Mouse (Mus musculus) limb, embryonic 12.5 days (tissue): Measurements from ENCODE around the gene Ech1. TPM values are rescaled to one million over a fixed set of nuclear protein-coding genes. Genes with fewer than 3 reads are reported as not detected.

Experiments used
- ATAC-seq: fragments of 200-750 bp; cut with Nextera tagmentation; 2 replicates; pipeline ENCODE4 v1.8.0; 2017; ENCODE audit warnings: low read depth, moderate TSS enrichment; ENCODE audit not compliant: insufficient number of reproducible peaks, insufficient read depth, low FRiP score, low TSS enrichment
- H3K27ac ChIP-seq: fragments of 300-500 bp; sonication (generic); 2 replicates; pipeline ENCODE4 v1.5.1; 2016; ENCODE audit warnings: mild to moderate bottlenecking, moderate library complexity
- H3K27me3 ChIP-seq: fragments of 300-500 bp; sonication (generic); 2 replicates; pipeline ENCODE4 v1.6.1; 2016; ENCODE audit warnings: mild to moderate bottlenecking, moderate library complexity
- H3K36me3 ChIP-seq: fragments of 300-500 bp; sonication (generic); 2 replicates; pipeline ENCODE4 v1.6.1; 2016; ENCODE audit warnings: mild to moderate bottlenecking, moderate library complexity
- H3K4me1 ChIP-seq: fragments of 300-500 bp; sonication (generic); replicated peaks from 2 replicates; pipeline ENCODE4 v1.6.1; 2016
- H3K4me2 ChIP-seq: fragments of 300-500 bp; sonication (generic); 2 replicates; pipeline ENCODE4 v1.6.1; 2016; ENCODE audit warnings: mild to moderate bottlenecking, moderate library complexity
- H3K4me3 ChIP-seq: fragments of 300-500 bp; sonication (generic); replicated peaks from 2 replicates; pipeline ENCODE4 v1.5.1; 2016; ENCODE audit warnings: mild to moderate bottlenecking
- H3K9ac ChIP-seq: fragments of 300-500 bp; sonication (generic); replicated peaks from 2 replicates; pipeline ENCODE4 v1.6.1; 2016; ENCODE audit warnings: mild to moderate bottlenecking, moderate library complexity
- H3K9me3 ChIP-seq: fragments of 300-500 bp; sonication (generic); 2 replicates; pipeline ENCODE4 v1.6.1; 2016; ENCODE audit warnings: mild to moderate bottlenecking, moderate library complexity
- WGBS: fragments of 180-500 bp; shearing (Covaris S2); methylation state at CpG from one replicate; pipeline ENCODE4 v1.1.7; 2016; 5-methylcytosine and 5-hydroxymethylcytosine counted together
- polyA plus RNA-seq: library from polyadenylated mRNA; unstranded; fragments of >200 nt; fragmentation: Nextera tagmentation; extraction: Ambion mirVana; gene quantifications from 2 replicates; pipeline ENCODE4 v1.2.1, GENCODE M21; 2016

The Ech1 gene
- polyA plus RNA-seq, 1 experiment from 2014 or later = 111 TPM

GRCm38 (mm10) chr7:28806869-28807268, 18.1 kb upstream of the Ech1 start:
- ATAC-seq = no peak
- no peak overlapping the region for H3K4me3 ChIP-seq
- no peaks in the 10 kb centered on the region for H3K9me3 ChIP-seq
- H3K27ac ChIP-seq = no peak overlapping the region
- H3K36me3 ChIP-seq = peaks cover 2% of the 10 kb centered on the region
- H3K4me2 ChIP-seq = no peak overlapping the region
- 82% methylated on average over 4 of the region's 4 CpGs for WGBS
- H3K9ac ChIP-seq = no peak overlapping the region
- H3K27me3 ChIP-seq = no peaks in the 10 kb centered on the region
- H3K4me1 ChIP-seq = peaks cover 34% of the 10 kb centered on the region

DNA sequence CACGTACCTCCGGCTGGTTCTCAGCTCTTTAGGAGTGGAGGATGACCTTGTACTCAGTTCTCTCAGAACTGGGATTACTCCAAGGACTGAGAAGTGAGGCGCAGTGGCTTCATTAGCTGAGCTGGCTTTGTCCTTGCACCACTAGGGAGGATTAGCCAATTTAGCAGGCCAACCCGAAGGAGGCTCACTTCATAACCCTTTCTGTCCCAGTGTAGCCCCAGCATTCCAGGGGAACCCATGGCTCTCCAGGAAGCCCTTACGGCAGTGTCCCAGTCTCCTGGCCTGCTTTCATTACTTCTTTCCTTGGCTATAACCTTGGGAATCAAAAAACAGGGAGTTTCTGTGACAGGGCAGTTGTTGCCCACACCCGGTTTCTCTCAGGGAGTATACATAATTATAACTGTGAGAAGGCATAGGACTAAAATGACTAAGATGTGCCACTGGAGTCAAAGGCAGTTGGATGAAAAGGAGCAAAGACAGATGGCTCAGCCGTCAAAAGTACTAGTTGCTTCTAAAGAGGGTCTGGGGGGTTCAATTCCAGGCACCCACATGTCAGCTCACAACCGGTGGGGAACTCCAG, 17.3 kb upstream of the Ech1 start:
- Histone ChIP-seq H3K4me1 (peaks cover 34% of the 10 kb centered on the region), H3K27me3 (no peaks in the 10 kb centered on the region), H3K9ac (peak overlapping the region; percentile 95), H3K36me3 (peaks cover 11% of the 10 kb centered on the region), H3K27ac (peak overlapping the region; percentile 100), H3K4me3 (peak overlapping the region; percentile 83), H3K9me3 (no peaks in the 10 kb centered on the region), H3K4me2 (peak overlapping the region; percentile 91)
- WGBS = 34% methylated on average over 6 of the region's 8 CpGs
- ATAC-seq = no peak

DNA sequence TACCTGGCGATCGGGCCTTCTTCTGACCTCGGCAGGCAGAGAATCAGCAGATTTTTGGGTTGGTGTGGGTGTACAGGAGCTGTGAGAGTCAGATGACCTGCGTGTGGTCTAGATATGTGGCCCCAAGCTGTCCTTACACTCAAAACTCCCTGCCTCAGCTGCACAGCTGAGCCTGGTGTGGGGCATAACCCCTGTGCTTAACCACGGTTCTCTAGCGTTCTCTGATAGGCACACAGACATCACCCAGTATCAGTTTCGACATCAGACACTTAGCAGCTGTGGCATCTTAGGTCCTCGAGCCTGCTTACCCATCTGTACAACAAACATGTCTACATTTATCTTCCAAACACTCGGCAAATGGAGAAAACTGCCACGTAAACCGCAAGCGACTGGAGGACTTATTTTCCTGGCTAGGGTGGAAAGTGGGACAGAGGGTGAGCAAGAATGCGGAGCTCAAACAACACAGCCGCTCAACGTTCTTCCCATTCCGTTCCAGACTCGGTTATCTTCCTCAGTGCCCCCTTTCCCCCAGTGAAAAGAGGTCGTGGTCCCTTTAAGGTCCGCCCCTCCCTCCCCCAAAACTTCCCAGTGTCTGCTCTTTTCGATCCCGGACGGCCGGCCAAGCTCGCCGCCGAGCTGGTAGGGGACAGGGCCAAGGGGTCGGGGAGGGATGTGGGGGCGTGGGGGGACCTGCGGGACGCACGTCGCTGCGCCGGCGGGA, 16.6 kb upstream of the Ech1 start, which contains the start of gene Hnrnpl:
TSS of gene Hnrnpl (plus strand) at position 321 of the 721 bp plus-strand sequence.
- ATAC-seq = peak; percentile 3

DNA sequence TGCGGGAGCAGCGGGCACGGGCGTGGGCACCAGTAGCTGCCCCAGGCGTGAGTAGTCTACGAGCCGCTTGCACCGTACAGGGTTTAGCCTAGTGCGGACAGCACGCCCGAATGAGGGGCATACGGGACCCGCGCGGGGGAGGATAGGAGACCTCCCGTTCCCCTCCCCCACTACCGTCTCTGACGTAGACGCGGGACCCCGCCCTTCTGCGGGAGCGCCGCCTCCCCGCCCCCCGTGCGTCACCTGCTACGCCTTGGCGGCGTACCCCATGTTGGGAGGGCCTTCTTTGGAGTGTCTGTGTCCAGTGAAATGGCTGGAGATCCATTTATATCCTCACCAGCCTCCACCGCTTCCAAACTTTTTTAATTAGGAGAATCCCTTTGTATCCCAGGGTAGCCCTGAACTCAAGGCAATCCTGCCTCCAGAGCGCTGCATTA, 16.0 kb upstream of the Ech1 start:
- peak overlapping the region; percentile 100 for H3K27ac ChIP-seq
- under 1% methylated on average over 30 of the region's 32 CpGs for WGBS
- peak overlapping the region; percentile 91 for H3K4me2 ChIP-seq
- H3K4me3 ChIP-seq = peak overlapping the region; percentile 83
- peak overlapping the region; percentile 95 for H3K9ac ChIP-seq
- peaks cover 33% of the 10 kb centered on the region for H3K4me1 ChIP-seq
- H3K36me3 ChIP-seq = peaks cover 23% of the 10 kb centered on the region
- ATAC-seq = peak; percentile 65
- no peaks in the 10 kb centered on the region for H3K27me3 ChIP-seq
- no peaks in the 10 kb centered on the region for H3K9me3 ChIP-seq

More for the DNA sequence above, 16.6 kb upstream of the Ech1 start, which contains the start of gene Hnrnpl:
- H3K9ac ChIP-seq = peak within 1 kb of the TSS; percentile 95
- no peaks in the 10 kb centered on the region for H3K9me3 ChIP-seq
- peak within 1 kb of the TSS; percentile 100 for H3K27ac ChIP-seq
- peaks cover 34% of the 10 kb centered on the region for H3K4me1 ChIP-seq
- H3K4me3 ChIP-seq = peak within 1 kb of the TSS; percentile 83
- H3K27me3 ChIP-seq = no peaks in the 10 kb centered on the region
- H3K4me2 ChIP-seq = peak within 1 kb of the TSS; percentile 91
- 5% methylated on average over 35 of the region's 35 CpGs for WGBS
- peaks cover 17% of the 10 kb centered on the region for H3K36me3 ChIP-seq

- peak overlapping the region; percentile 95 for H3K9ac ChIP-seq
- peak overlapping the region; percentile 91 for H3K4me2 ChIP-seq
- H3K27me3 ChIP-seq = no peaks in the 10 kb centered on the region
- peaks cover 29% of the 10 kb centered on the region for H3K36me3 ChIP-seq
- WGBS = under 1% methylated on average over 35 of the region's 35 CpGs
- H3K27ac ChIP-seq = peak overlapping the region; percentile 100
- H3K4me1 ChIP-seq = peaks cover 36% of the 10 kb centered on the region
- ATAC-seq = peak; percentile 5; the same call in 1 of the 2 replicates
- H3K4me3 ChIP-seq = peak overlapping the region; percentile 83
- no peaks in the 10 kb centered on the region for H3K9me3 ChIP-seq
Observed at GRCm38 (mm10) chr7:28809401-28810089, 15.5 kb upstream of the Ech1 start.

- peak overlapping the region; percentile 100 for H3K27ac ChIP-seq
- peaks cover 43% of the 10 kb centered on the region for H3K4me1 ChIP-seq
- peaks cover 38% of the 10 kb centered on the region for H3K36me3 ChIP-seq
- ATAC-seq = peak; percentile 91
- H3K9ac ChIP-seq = peak overlapping the region; percentile 97
- H3K9me3 ChIP-seq = no peaks in the 10 kb centered on the region
- no peaks in the 10 kb centered on the region for H3K27me3 ChIP-seq
- peak overlapping the region; percentile 93 for H3K4me2 ChIP-seq
- under 1% methylated on average over 68 of the region's 70 CpGs for WGBS
- peak overlapping the region; percentile 83 for H3K4me3 ChIP-seq
Observed at GRCm38 (mm10) chr7:28810107-28811066, 14.6 kb upstream of the Ech1 start.

DNA sequence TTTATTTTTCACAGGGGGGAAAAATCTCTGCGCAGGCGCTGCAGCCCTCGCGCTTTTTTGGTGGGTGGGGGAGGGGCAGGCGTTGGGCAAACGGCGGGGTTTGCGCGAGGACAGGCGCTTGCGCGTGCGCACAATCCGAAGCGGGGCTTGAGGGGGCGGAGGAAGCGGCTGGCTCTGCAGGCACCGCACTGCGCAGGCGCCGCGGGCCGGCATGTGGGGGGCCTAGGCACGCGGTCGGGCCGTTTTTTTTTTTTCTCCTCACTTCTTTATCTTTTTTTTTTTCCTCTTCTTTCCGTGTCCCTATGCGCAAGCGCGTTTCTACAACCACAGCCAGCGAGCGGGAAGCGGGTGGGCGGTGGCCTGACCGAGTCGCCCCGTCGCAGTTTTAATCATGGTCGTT, 13.8 kb upstream of the Ech1 start:
- no peak for ATAC-seq
- WGBS = 1% methylated on average over 40 of the region's 40 CpGs
- H3K4me2 ChIP-seq = peak overlapping the region; percentile 93
- no peaks in the 10 kb centered on the region for H3K27me3 ChIP-seq
- H3K9ac ChIP-seq = peak overlapping the region; percentile 97
- H3K4me3 ChIP-seq = peak overlapping the region; percentile 83
- H3K36me3 ChIP-seq = peaks cover 46% of the 10 kb centered on the region
- peak overlapping the region; percentile 99 for H3K27ac ChIP-seq
- peaks cover 51% of the 10 kb centered on the region for H3K4me1 ChIP-seq
- H3K9me3 ChIP-seq = no peaks in the 10 kb centered on the region

DNA sequence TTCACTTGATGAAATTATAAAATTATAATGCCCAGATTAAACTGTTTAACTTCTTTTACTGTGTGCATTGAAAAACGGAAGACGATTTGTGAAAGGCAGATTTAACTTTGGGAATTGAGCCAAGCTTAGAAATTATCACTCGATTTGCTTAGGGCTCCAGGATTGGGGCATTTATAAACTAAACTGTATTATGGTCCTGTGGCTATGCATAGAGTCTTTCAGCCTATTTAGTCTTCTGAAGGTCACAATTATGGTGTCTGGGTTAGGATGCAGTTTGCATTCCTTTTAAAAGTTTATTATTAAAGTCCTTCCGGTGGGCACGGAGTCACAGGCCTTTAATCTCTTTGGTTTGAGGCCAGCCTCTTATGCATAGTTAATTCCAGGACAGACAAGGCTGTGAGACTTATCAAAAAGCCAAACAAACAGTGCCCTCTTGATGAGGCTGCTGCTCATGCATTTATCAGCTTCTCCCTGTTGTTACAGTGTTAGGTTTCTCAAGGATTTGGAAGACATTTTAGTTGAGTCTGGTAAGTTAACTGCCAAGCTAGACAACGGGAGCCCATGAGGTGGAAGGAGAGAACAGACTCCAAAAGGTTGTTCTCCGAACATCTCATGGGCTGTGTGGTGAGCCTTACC, 13.3 kb upstream of the Ech1 start:
- WGBS = 15% methylated on average over 7 of the region's 7 CpGs

DNA sequence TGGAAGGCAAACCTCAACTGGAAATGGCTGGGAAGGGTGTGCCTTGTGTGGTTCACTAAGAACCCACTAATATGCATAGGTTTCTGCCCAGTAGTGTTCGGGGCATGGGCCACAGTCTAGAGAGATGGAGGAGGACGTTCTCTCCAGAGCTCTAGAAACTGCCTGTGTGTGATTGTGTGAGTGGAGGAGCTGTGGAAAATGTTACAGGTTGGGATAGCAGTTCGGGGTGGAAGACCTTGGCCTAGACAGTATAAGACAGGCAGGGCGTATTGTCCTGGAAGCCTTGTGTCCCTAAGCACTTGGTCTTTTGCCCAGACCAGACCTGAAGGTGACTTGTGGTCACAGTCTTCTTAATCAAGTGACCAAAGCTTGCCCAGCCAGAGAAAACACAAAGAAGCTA, 12.6 kb upstream of the Ech1 start:
- H3K27me3 ChIP-seq = no peaks in the 10 kb centered on the region
- H3K4me2 ChIP-seq = peak overlapping the region; percentile 93
- H3K4me1 ChIP-seq = peaks cover 57% of the 10 kb centered on the region
- ATAC-seq = no peak
- H3K9ac ChIP-seq = peak overlapping the region; percentile 97
- WGBS = 78% methylated on average over 4 of the region's 4 CpGs
- 0 out of 2 replicates have a peak overlapping the region, but pooled peaks have one; percentile 20 for H3K27ac ChIP-seq
- H3K9me3 ChIP-seq = no peaks in the 10 kb centered on the region
- H3K36me3 ChIP-seq = peaks cover 58% of the 10 kb centered on the region
- H3K4me3 ChIP-seq = peak overlapping the region; percentile 83

More for the DNA sequence above, 13.3 kb upstream of the Ech1 start:
- no peaks in the 10 kb centered on the region for H3K27me3 ChIP-seq
- peak overlapping the region; percentile 83 for H3K4me3 ChIP-seq
- peak overlapping the region; percentile 97 for H3K9ac ChIP-seq
- peaks cover 51% of the 10 kb centered on the region for H3K4me1 ChIP-seq
- peak overlapping the region; percentile 93 for H3K4me2 ChIP-seq
- no peak for ATAC-seq
- no peaks in the 10 kb centered on the region for H3K9me3 ChIP-seq
- H3K27ac ChIP-seq = peak overlapping the region; percentile 99
- H3K36me3 ChIP-seq = peaks cover 51% of the 10 kb centered on the region

- no peaks in the 10 kb centered on the region for H3K27me3 ChIP-seq
- no peaks in the 10 kb centered on the region for H3K9me3 ChIP-seq
- 83% methylated on average over 5 of the region's 5 CpGs for WGBS
- H3K4me3 ChIP-seq = peak overlapping the region; percentile 83
- H3K4me2 ChIP-seq = peak overlapping the region; percentile 93
- H3K27ac ChIP-seq = 0 out of 2 replicates have a peak overlapping the region, but pooled peaks have one; percentile 24
- peaks cover 56% of the 10 kb centered on the region for H3K4me1 ChIP-seq
- H3K36me3 ChIP-seq = peaks cover 63% of the 10 kb centered on the region
- no peak overlapping the region; the same call in 1 of the 2 replicates for H3K9ac ChIP-seq
- no peak for ATAC-seq
Observed at GRCm38 (mm10) chr7:28812949-28813348, 12.1 kb upstream of the Ech1 start.
